ENCODE assay signal across 8 mouse cellular contexts in genomic region chr17:80160454-80160853, GRCm38 (mm10). TPM values are rescaled to one million over a fixed set of nuclear protein-coding genes. Genes with fewer than 3 reads are reported as not detected.
DNase-seq lines count a peak whose midpoint lies in the region; TF ChIP-seq lines count a peak whose summit lies in the region.

No protein-coding gene starts in this region.

- H3K27me3 ChIP-seq in heart, adult 2 months (ENCODE audit: control insufficient read depth, insufficient read depth, low read length), result no peaks in the 10 kb centered on the region
- no peaks in the 10 kb centered on the region for H3K27me3 ChIP-seq in heart, embryonic 10.5 days (ENCODE audit: insufficient read depth, poor library complexity, severe bottlenecking)

- H3K27ac ChIP-seq in heart, adult 2 months, result peak overlapping the region; percentile 40
- no peak overlapping the region for H3K27ac ChIP-seq in heart, embryonic 10.5 days
- 0 out of 2 replicates have a peak overlapping the region, but pooled peaks have one; percentile 51 for H3K27ac ChIP-seq in layer of hippocampus, adult 2 months

- no peak overlapping the region for H3K4me3 ChIP-seq in heart, adult 2 months
- H3K4me3 ChIP-seq in heart, embryonic 10.5 days, result no peak overlapping the region
- no peak overlapping the region for H3K4me3 ChIP-seq in layer of hippocampus, adult 2 months

- intact Hi-C loops in heart, adult 2 months (cut with DNase I), result no loop called here

- TF ChIP-seq POLR2A in heart, adult 2 months (IDR thresholded peaks at IDR 0.05; ENCODE audit: insufficient read depth, low read depth, low read length), result no peak

- H3K4me1 ChIP-seq in heart, adult 2 months (ENCODE audit: control insufficient read depth, insufficient read depth, low read length), result peaks cover 11% of the 10 kb centered on the region
- no peaks in the 10 kb centered on the region for H3K4me1 ChIP-seq in heart, embryonic 10.5 days

- TF ChIP-seq EP300 in heart, adult 2 months (IDR thresholded peaks at IDR 0.05; ENCODE audit: insufficient read depth, low read depth, low read length), result peak; percentile 82

- TF ChIP-seq CTCF in heart, adult 2 months (IDR thresholded peaks at IDR 0.05), result peak; percentile 45
- TF ChIP-seq CTCF in layer of hippocampus, adult 2 months (conservative IDR thresholded peaks at IDR 0.05), result peak; percentile 49

- WGBS in heart, adult 2 months, result 10% methylated on average over 5 of the region's 5 CpGs
- WGBS in heart, embryonic 10.5 days, result 76% methylated on average over 5 of the region's 5 CpGs

- no peaks in the 10 kb centered on the region; the same call in 1 of the 2 replicates for H3K36me3 ChIP-seq in heart, adult 2 months (ENCODE audit: control insufficient read depth, insufficient read depth, low read length)
- H3K36me3 ChIP-seq in heart, embryonic 10.5 days, result no peaks in the 10 kb centered on the region

- no peaks in the 10 kb centered on the region for H3K9me3 ChIP-seq in heart, embryonic 10.5 days

- H3K79me2 ChIP-seq in heart, adult 2 months (replicated peaks; ENCODE audit: control insufficient read depth, insufficient read depth, low read length), result no peaks in the 10 kb centered on the region

- peak; percentile 82 to 89 for DNase-seq in heart, adult 2 months
- DNase-seq in heart, embryonic 10.5 days (ENCODE audit: low spot score), result no peak
- DNase-seq in adrenal gland, postnatal 25 days, result peak; percentile 54
- peak; percentile 63 to 85 for DNase-seq in gastrocnemius, postnatal 4 days (ENCODE audit: low spot score in 2 of 2)
- peak; percentile 49 to 63 for DNase-seq in layer of hippocampus, adult 2 months (ENCODE audit: low spot score in 2 of 2)
- DNase-seq in lung, postnatal 36 days, result peak; percentile 89
- DNase-seq in retina, postnatal 1 day, result no peak
- DNase-seq in retina, embryonic 14.5 days (ENCODE audit: low spot score), result no peak

- H3K9ac ChIP-seq in heart, adult 2 months (ENCODE audit: low read depth, low read length), result no peak overlapping the region

RNA-seq across cellular contexts. Expression of gene Galm, which starts 33.2 kb away (rescaled TPM):
- 10 to 100 TPM; 17.9 to 19.8 TPM for total RNA-seq in heart, adult 2 months (2021)
- 19.6 and 44.5 TPM in 2 replicates for polyA plus RNA-seq in heart, adult 2 months (2012; rRNA removed)
- polyA plus RNA-seq in heart, embryonic 10.5 days (2016; fragmentation: Nextera tagmentation; extraction: Ambion mirVana), result 7.5 and 8.6 TPM in 2 replicates
- 18.0 and 18.4 TPM in 2 replicates for total RNA-seq in adrenal gland, postnatal 25 days (2021)
- total RNA-seq in gastrocnemius, postnatal 4 days (2021), result 1 to 10 TPM; 4.2 to 5.3 TPM
- total RNA-seq in layer of hippocampus, adult 2 months (2021), result 1 to 10 TPM; 3.8 to 5.4 TPM

RNA-seq across cellular contexts. Expression of gene Srsf7, which starts 46.7 kb away (rescaled TPM):
- total RNA-seq in heart, adult 2 months (2021), result 10 to 100 TPM; 38.5 to 44.5 TPM
- 27.4 and 49.5 TPM in 2 replicates for polyA plus RNA-seq in heart, adult 2 months (2012; rRNA removed)
- polyA plus RNA-seq in heart, embryonic 10.5 days (2016; fragmentation: Nextera tagmentation; extraction: Ambion mirVana), result 412 and 609 TPM in 2 replicates
- total RNA-seq in adrenal gland, postnatal 25 days (2021), result 119 and 126 TPM in 2 replicates
- 10 to 100 TPM; 79.7 to 87.1 TPM for total RNA-seq in gastrocnemius, postnatal 4 days (2021)
- total RNA-seq in layer of hippocampus, adult 2 months (2021), result 100 to 1,000 TPM; 116 to 132 TPM

RNA-seq across cellular contexts. Expression of gene Ttc39d, which starts 46.8 kb away (rescaled TPM):
- total RNA-seq in heart, adult 2 months (2021), result under 1 TPM in 1 of 2 experiments, not detected in 1; 0.10 TPM
- polyA plus RNA-seq in heart, adult 2 months (2012; rRNA removed), result 0.18 TPM in 2 replicates
- polyA plus RNA-seq in heart, embryonic 10.5 days (2016; fragmentation: Nextera tagmentation; extraction: Ambion mirVana), result 0.11 TPM in 1 of 2 replicates, not detected in the other
- total RNA-seq in adrenal gland, postnatal 25 days (2021), result 0.24 TPM in 1 of 2 replicates, not detected in the other
- under 1 TPM in 1 of 2 experiments, not detected in 1; 0.10 TPM for total RNA-seq in gastrocnemius, postnatal 4 days (2021)
- total RNA-seq in layer of hippocampus, adult 2 months (2021), result under 1 TPM; 0.15 to 0.28 TPM

Comparison
In these comparisons a context has a peak if more than half of its experiments do, and no peak if none do; other contexts are left out.
1. DNase-seq: peak in heart, adult 2 months (2 of 2), adrenal gland, postnatal 25 days (single experiment), gastrocnemius, postnatal 4 days (2 of 2), layer of hippocampus, adult 2 months (2 of 2) and lung, postnatal 36 days (single experiment); none in heart, embryonic 10.5 days (single experiment), retina, postnatal 1 day (single experiment) and retina, embryonic 14.5 days (single experiment).